In the genomic region with DNA sequence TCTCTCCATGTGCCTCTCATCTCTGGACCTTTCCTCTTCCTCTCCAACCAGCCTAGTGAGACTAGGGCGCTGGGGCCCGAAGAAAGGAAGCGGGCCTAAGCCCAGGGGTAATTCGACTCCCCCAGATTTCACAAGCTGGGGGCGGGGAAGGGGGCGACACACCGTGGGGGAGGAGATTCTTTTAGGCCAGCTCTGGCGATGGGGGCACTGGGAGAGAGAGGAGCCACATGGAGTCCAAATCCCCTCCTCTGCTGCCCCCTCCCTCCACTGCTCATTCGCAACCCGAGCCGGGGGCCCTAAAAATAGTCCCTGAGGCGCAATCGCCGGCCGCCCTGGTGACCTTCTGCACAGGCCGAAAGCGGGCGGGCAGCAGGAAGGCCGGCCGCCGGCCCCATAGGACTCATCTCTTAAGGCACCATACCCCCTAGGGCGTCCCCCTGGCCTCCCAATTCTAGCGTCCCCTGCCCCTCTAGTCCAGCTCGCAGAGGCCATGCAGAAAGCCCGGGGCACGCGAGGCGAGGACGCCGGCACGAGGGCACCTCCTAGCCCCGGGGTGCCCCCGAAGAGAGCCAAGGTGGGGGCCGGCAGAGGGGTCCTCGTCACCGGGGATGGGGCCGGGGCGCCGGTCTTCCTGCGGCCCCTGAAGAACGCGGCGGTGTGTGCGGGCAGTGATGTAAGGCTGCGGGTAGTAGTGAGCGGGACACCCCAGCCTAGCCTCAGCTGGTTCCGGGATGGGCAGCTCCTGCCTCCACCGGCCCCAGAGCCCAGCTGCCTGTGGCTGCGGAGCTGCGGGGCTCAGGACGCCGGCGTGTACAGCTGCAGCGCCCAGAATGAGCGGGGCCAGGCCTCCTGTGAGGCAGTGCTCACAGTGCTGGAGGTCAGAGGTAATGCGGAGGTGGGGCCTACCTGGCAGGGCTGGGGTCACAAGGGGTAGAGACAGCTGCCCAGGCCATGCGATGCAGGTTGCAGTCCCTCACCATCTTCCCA, we compare ENCODE assay signal across 8 mouse cellular contexts. TPM values are rescaled to one million over a fixed set of nuclear protein-coding genes. Genes with fewer than 3 reads are reported as not detected.
DNase-seq lines count a peak whose midpoint lies in the region; ATAC-seq and TF ChIP-seq lines count a peak whose summit lies in the region.

A gene (plus strand): TSS at position 348 of the 987 bp plus-strand sequence.

- TF ChIP-seq POLR2A in limb, embryonic 14.5 days (IDR thresholded peaks at IDR 0.05; ENCODE audit: borderline replicate concordance, extremely low read depth, insufficient read depth, insufficient read length): no peak

- peak within 1 kb of the TSS; percentile 46 for H3K9ac ChIP-seq in forebrain, embryonic 14.5 days (ENCODE audit: low read length)
- peak within 1 kb of the TSS; percentile 61 for H3K9ac ChIP-seq in limb, embryonic 14.5 days (ENCODE audit: low read depth, low read length, severe bottlenecking)

- peaks cover 6% of the 10 kb centered on the region for H3K4me1 ChIP-seq in forebrain, embryonic 14.5 days (ENCODE audit: control insufficient read depth, insufficient read depth, low read length)
- peaks cover 13% of the 10 kb centered on the region for H3K4me1 ChIP-seq in limb, embryonic 14.5 days (ENCODE audit: control insufficient read depth, insufficient read depth, low read length)

- DNase-seq in adrenal gland, adult 8-10 months: no peak
- no peak for DNase-seq in adrenal gland, adult (ENCODE audit: inconsistent age in 2 of 2, low spot score in 1 of 2)
- no peak for DNase-seq in forebrain, embryonic 14.5 days (ENCODE audit: low spot score)
- peak; percentile 48 to 60 for DNase-seq in heart, postnatal 36 days
- DNase-seq in limb, embryonic 14.5 days (ENCODE audit: low spot score): no peak
- no peak for DNase-seq in right cerebral cortex, postnatal 14 days
- no peak for DNase-seq in thymus, postnatal 10 days (ENCODE audit: low spot score in 2 of 2)

- H3ac ChIP-seq in C2C12 (ENCODE audit: control insufficient read depth, insufficient read length, low read depth): no peak within 1 kb of the TSS

- H3K4me2 ChIP-seq in forebrain, embryonic 14.5 days (ENCODE audit: low read length): peak within 1 kb of the TSS; percentile 42
- peak within 1 kb of the TSS; percentile 77 for H3K4me2 ChIP-seq in limb, embryonic 14.5 days (replicated peaks; ENCODE audit: low read depth, low read length, severe bottlenecking)

- no peak within 1 kb of the TSS for H3K4me3 ChIP-seq in C2C12 (ENCODE audit: insufficient read depth, poor library complexity, severe bottlenecking)
- no peak within 1 kb of the TSS for H3K4me3 ChIP-seq in forebrain, embryonic 14.5 days (ENCODE audit: low read depth, low read length)
- H3K4me3 ChIP-seq in limb, embryonic 14.5 days (replicated peaks; ENCODE audit: low read length): peak within 1 kb of the TSS; percentile 34

- no peak for TF ChIP-seq CTCF in C2C12 (IDR thresholded peaks at IDR 0.05; ENCODE audit: control insufficient read depth, insufficient read depth, insufficient read length)

- H3K27ac ChIP-seq in forebrain, embryonic 14.5 days (ENCODE audit: low read depth, low read length): no peak within 1 kb of the TSS
- H3K27ac ChIP-seq in limb, embryonic 14.5 days (replicated peaks; ENCODE audit: low read depth, low read length): no peak within 1 kb of the TSS

- H3K79me2 ChIP-seq in C2C12 (ENCODE audit: control insufficient read depth, insufficient read depth): no peaks in the 10 kb centered on the region

- ATAC-seq in forebrain, embryonic 14.5 days: peak; percentile 18; the same call in 1 of the 2 replicates
- ATAC-seq in limb, embryonic 14.5 days (ENCODE audit: low FRiP score, low read depth): peak; percentile 42

- H3K27me3 ChIP-seq in C2C12 (ENCODE audit: control insufficient read depth, insufficient read depth, insufficient read length): no peaks in the 10 kb centered on the region
- H3K27me3 ChIP-seq in forebrain, embryonic 14.5 days (replicated peaks; ENCODE audit: control insufficient read depth, insufficient read depth, low read length): peaks cover 14% of the 10 kb centered on the region; the same call in 1 of the 2 replicates
- H3K27me3 ChIP-seq in limb, embryonic 14.5 days (ENCODE audit: control insufficient read depth, insufficient read depth, low read length): no peaks in the 10 kb centered on the region

- no peaks in the 10 kb centered on the region for H3K79me3 ChIP-seq in C2C12 (ENCODE audit: low read depth)

- WGBS in forebrain, embryonic 14.5 days: 12% methylated on average over 57 of the region's 57 CpGs
- 5% methylated on average over 35 of the region's 57 CpGs for WGBS in limb, embryonic 14.5 days

- no peaks in the 10 kb centered on the region for H3K36me3 ChIP-seq in C2C12 (ENCODE audit: control insufficient read depth, insufficient read depth)
- H3K36me3 ChIP-seq in forebrain, embryonic 14.5 days (ENCODE audit: control insufficient read depth, insufficient read depth, low read length): no peaks in the 10 kb centered on the region
- no peaks in the 10 kb centered on the region for H3K36me3 ChIP-seq in limb, embryonic 14.5 days (ENCODE audit: control insufficient read depth, insufficient read depth, low read length)

- no peaks in the 10 kb centered on the region for H3K9me3 ChIP-seq in forebrain, embryonic 14.5 days (replicated peaks; ENCODE audit: control insufficient read depth, low read length)
- no peaks in the 10 kb centered on the region for H3K9me3 ChIP-seq in limb, embryonic 14.5 days (ENCODE audit: control insufficient read depth, low read length)

- intact Hi-C loops in heart, postnatal 36 days (cut with DNase I): loop anchor here (5.0 kb wide), 1 partner anchor 37 kb away; no protein-coding TSS in a partner anchor

TF ChIP-seq in C2C12, 6 proteins besides CTCF, POLR2A, EP300 and RAD21:
- no peak for TF ChIP-seq MAX (IDR thresholded peaks at IDR 0.05)
- no peak for TF ChIP-seq MYOD1 (IDR thresholded peaks at IDR 0.05; ENCODE audit: control insufficient read depth, insufficient read length, low read depth)
- TF ChIP-seq CEBPB (IDR thresholded peaks at IDR 0.05; ENCODE audit: low read depth): no peak
- no peak for TF ChIP-seq MYOG (IDR thresholded peaks at IDR 0.05; ENCODE audit: control insufficient read depth, extremely low read depth, insufficient read length)
- TF ChIP-seq USF1 (IDR thresholded peaks at IDR 0.05; ENCODE audit: low read depth): no peak
- no peak for TF ChIP-seq FOSL1 (IDR thresholded peaks at IDR 0.05; ENCODE audit: insufficient read depth, low read length, poor library complexity, severe bottlenecking)

RNA-seq across cellular contexts. Expression of the gene that starts here (rescaled TPM):
- total RNA-seq in adrenal gland, adult 8-10 months (2022): 10 to 100 TPM; 13.7 to 32.9 (median 22.2) TPM
- 29.4 TPM for polyA plus RNA-seq in C2C12 (2012; fragmentation: generic; extraction: Trizol)
- polyA plus RNA-seq in forebrain, embryonic 14.5 days (2014; fragmentation: Nextera tagmentation; extraction: Ambion mirVana): 8.3 and 8.8 TPM in 2 replicates
- 100 to 1,000 TPM; 120 to 128 TPM for total RNA-seq in heart, postnatal 36 days (2021)
- 77.9 and 114 TPM in 2 replicates for polyA plus RNA-seq in limb, embryonic 14.5 days (2012; rRNA removed)
- polyA plus RNA-seq in limb, embryonic 14.5 days (2014; fragmentation: Nextera tagmentation; extraction: Ambion mirVana): 15.3 and 21.8 TPM in 2 replicates

Comparison
In these comparisons a context has a peak if more than half of its experiments do, and no peak if none do; other contexts are left out.
1. DNase-seq: peak in heart, postnatal 36 days (2 of 2); none in adrenal gland, adult 8-10 months (single experiment), adrenal gland, adult (0 of 2), forebrain, embryonic 14.5 days (single experiment), limb, embryonic 14.5 days (single experiment), right cerebral cortex, postnatal 14 days (single experiment) and thymus, postnatal 10 days (0 of 2).